Mouse (Mus musculus): ENCODE data around the gene B4galt2. TPM values are rescaled to one million over a fixed set of nuclear protein-coding genes. Genes with fewer than 3 reads are reported as not detected.

B4galt2 gene
- polyA plus RNA-seq, 1 experiment = 2.4 TPM

DNA sequence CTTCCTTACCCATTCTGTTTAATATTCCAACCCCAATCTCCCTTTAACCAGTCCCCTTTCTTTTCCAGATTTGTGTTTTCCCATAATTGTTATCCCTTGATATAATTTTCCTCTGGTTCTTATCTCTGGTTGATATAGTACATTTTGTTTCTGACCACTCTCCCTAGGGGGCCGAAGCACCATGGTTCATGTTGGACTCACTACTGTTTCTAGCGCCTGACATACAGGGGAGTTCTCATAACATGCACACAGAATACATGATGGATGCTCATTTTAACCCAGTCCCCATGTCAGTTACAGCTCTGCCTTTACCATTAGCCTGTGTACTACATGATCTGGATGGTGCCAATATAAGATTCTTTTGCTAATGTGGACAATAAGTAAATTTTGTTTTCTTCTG is 4.6 kb upstream of the B4galt2 start:
- Histone ChIP-seq H3K27ac (ENCODE audit: control insufficient read depth, insufficient read depth, low read depth, low read length, poor library complexity) (no peak overlapping the region), H3K4me1 (ENCODE audit: control insufficient read depth, insufficient read depth, low read length) (peaks cover 2% of the 10 kb centered on the region; the same call in 1 of the 2 replicates), H3K4me3 (replicated peaks; ENCODE audit: control insufficient read depth, low read depth, low read length) (no peak overlapping the region)
- TF ChIP-seq POLR2A (IDR thresholded peaks at IDR 0.05; ENCODE audit: borderline replicate concordance, control insufficient read depth, low read depth, low read length) = no peak
- TF ChIP-seq CTCF (IDR thresholded peaks at IDR 0.05; ENCODE audit: control insufficient read depth, insufficient read depth, low read length) = no peak
- WGBS = 75% methylated on average over 2 of the region's 2 CpGs

DNA sequence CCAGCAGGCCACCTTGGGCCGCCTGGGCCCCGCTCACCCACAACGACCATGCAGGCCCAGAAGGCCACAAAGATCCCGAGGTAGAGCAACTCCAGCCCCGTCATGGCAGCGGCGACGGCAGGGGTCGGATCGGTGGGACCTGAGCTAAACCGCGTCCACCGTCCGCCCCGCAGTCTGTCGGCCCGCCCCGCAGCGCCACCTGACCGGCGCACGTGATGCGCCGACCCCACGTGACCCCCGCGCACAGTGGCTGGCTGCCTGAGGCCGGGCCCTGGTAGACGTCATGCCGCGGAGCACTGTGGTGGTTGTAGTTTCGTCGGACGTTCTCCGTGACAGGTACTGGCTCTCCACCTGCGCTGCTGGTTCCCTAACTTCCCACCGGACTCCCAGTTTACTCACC is 3.8 kb upstream of the B4galt2 start, which contains the start of gene Atp6v0b:
Atp6v0b (minus strand) TSS at position 201 of the 400 bp plus-strand sequence.
- WGBS = under 1% methylated on average over 37 of the region's 37 CpGs
- H3K4me1 ChIP-seq (ENCODE audit: control insufficient read depth, insufficient read depth, low read length) = peaks cover 2% of the 10 kb centered on the region; the same call in 1 of the 2 replicates
- TF ChIP-seq CTCF (IDR thresholded peaks at IDR 0.05; ENCODE audit: control insufficient read depth, insufficient read depth, low read length) = no peak
- peak; percentile 80; the same call in 1 of the 2 replicates for TF ChIP-seq POLR2A (IDR thresholded peaks at IDR 0.05; ENCODE audit: borderline replicate concordance, control insufficient read depth, low read depth, low read length)

DNA sequence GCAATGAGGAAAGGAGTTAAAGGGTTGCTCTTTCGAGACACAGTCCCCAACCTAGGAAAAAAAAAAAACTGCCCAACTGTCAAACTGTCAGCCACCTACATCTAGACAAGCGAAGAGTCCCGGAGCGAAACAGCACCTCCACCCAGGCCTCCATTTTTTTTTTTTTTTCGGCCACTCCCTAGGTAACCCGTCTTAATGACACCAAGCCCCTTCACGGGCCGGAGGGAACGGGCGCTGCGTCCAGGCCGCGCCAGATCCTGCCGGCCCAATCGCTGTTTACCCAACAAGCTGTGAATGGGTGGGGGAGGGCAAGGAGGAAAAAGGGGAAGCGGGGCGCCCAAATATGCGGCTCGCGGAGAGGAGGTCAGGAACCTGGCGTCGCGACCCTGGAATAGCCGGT is 3.4 kb upstream of the B4galt2 start:
- peak overlapping the region; percentile 93 for H3K27ac ChIP-seq (ENCODE audit: control insufficient read depth, insufficient read depth, low read depth, low read length, poor library complexity)
- WGBS = under 1% methylated on average over 24 of the region's 24 CpGs
- peaks cover 2% of the 10 kb centered on the region; the same call in 1 of the 2 replicates for H3K4me1 ChIP-seq (ENCODE audit: control insufficient read depth, insufficient read depth, low read length)
- no peak for TF ChIP-seq POLR2A (IDR thresholded peaks at IDR 0.05; ENCODE audit: borderline replicate concordance, control insufficient read depth, low read depth, low read length)
- TF ChIP-seq CTCF (IDR thresholded peaks at IDR 0.05; ENCODE audit: control insufficient read depth, insufficient read depth, low read length) = no peak
- peak overlapping the region; percentile 91 for H3K4me3 ChIP-seq (replicated peaks; ENCODE audit: control insufficient read depth, low read depth, low read length)

More for the DNA sequence above, 3.8 kb upstream of the B4galt2 start, which contains the start of gene Atp6v0b:
- Histone ChIP-seq H3K27ac (ENCODE audit: control insufficient read depth, insufficient read depth, low read depth, low read length, poor library complexity) (peak within 1 kb of the TSS; percentile 93), H3K4me3 (replicated peaks; ENCODE audit: control insufficient read depth, low read depth, low read length) (peak within 1 kb of the TSS; percentile 91)

DNA sequence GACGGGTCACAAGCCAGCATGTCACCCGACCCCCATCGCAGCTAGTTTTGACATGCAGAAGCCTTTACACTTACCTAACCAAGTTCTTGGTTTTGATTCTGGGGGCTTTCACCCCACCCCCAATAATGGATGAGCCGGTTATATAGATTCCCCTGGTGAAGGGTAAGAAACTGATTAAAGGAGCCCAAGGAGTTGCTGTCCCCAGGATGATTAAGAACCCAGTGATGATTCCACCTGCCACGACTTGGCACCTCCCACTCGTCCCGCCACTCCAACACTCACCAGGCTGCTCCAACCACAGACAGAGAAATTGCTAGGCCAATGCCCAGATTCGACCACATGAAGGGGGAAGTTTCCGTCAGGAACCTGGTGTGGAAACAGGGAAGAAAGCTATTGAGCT is 2.7 kb upstream of the B4galt2 start:
- peaks cover 2% of the 10 kb centered on the region; the same call in 1 of the 2 replicates for H3K4me1 ChIP-seq (ENCODE audit: control insufficient read depth, insufficient read depth, low read length)
- 59% methylated on average over 9 of the region's 9 CpGs for WGBS
- TF ChIP-seq POLR2A (IDR thresholded peaks at IDR 0.05; ENCODE audit: borderline replicate concordance, control insufficient read depth, low read depth, low read length) (no peak), CTCF (IDR thresholded peaks at IDR 0.05; ENCODE audit: control insufficient read depth, insufficient read depth, low read length) (no peak)

DNA sequence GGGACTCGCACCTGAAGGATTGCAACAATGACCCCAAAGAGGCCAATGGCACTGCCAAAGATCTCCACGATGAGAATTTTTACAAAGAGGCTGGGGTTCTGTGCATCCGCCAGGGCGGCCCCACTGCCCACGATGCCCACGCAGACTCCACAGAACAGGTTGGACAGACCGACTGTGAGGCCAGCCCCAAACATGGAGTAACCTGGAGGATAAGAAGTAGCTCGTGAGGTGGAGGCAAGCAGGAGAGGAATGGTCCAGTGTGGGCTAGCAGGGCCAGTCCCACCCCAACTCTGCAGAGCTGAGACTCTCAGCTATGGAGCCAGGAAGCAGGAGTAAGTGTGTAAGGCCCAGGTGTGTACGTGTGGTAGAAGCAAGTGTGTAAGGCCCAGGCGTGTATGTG is 1.8 kb upstream of the B4galt2 start:
- TF ChIP-seq CTCF (IDR thresholded peaks at IDR 0.05; ENCODE audit: control insufficient read depth, insufficient read depth, low read length) (no peak), POLR2A (IDR thresholded peaks at IDR 0.05; ENCODE audit: borderline replicate concordance, control insufficient read depth, low read depth, low read length) (no peak)
- WGBS = 89% methylated on average over 10 of the region's 10 CpGs
- Histone ChIP-seq H3K4me1 (ENCODE audit: control insufficient read depth, insufficient read depth, low read length) (peaks cover 2% of the 10 kb centered on the region; the same call in 1 of the 2 replicates), H3K27ac (ENCODE audit: control insufficient read depth, insufficient read depth, low read depth, low read length, poor library complexity) (no peak overlapping the region), H3K4me3 (replicated peaks; ENCODE audit: control insufficient read depth, low read depth, low read length) (no peak overlapping the region)

More for the DNA sequence above, 2.7 kb upstream of the B4galt2 start:
- no peak overlapping the region for H3K27ac ChIP-seq (ENCODE audit: control insufficient read depth, insufficient read depth, low read depth, low read length, poor library complexity)
- H3K4me3 ChIP-seq (replicated peaks; ENCODE audit: control insufficient read depth, low read depth, low read length) = peak overlapping the region; percentile 91

DNA sequence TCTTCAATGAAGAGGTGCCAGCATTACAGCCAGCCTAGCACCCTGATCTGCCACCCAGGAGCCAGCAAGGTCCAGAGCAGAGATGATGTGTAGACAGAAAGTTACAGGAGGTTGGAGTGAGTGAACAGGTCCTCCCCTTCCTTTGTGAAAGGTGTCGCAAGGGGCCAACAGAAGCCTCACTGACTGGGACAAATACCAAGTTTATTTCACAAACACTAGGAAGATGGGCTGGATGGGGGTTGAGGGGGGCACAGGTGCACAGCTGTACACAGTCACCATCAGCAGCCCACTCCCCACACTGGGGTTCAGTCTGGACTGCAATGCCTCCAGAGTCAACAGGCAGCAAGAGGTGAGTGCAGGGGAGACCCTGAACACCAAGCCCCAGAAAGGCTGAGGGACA is 859 bp upstream of the B4galt2 start:
- TF ChIP-seq CTCF (IDR thresholded peaks at IDR 0.05; ENCODE audit: control insufficient read depth, insufficient read depth, low read length) (no peak), POLR2A (IDR thresholded peaks at IDR 0.05; ENCODE audit: borderline replicate concordance, control insufficient read depth, low read depth, low read length) (no peak)
- Histone ChIP-seq H3K4me1 (ENCODE audit: control insufficient read depth, insufficient read depth, low read length) (peaks cover 2% of the 10 kb centered on the region; the same call in 1 of the 2 replicates), H3K4me3 (replicated peaks; ENCODE audit: control insufficient read depth, low read depth, low read length) (no peak overlapping the region), H3K27ac (ENCODE audit: control insufficient read depth, insufficient read depth, low read depth, low read length, poor library complexity) (no peak overlapping the region)
- WGBS = 60% methylated on average over 1 of the region's 1 CpGs

DNA sequence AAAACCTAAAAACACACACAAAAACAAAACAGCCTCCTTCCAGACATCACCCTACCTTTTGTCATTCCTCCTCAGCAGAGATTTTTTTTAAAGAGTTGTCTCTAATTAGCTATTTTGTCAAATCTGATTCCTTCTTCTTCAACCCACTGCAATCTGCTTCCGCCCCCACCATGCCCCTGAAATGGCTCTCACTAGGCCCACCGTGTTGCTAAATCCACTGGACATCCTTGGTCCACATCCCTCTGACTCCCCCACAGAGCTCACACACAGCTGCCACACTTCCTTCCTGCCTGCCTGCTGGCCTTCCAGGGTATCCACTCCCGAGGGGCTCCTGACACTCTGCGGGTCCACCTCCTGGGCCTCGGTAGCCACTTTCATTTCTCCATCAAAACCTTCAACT is 4.6 kb downstream of the B4galt2 start:
- TF ChIP-seq CTCF (IDR thresholded peaks at IDR 0.05; ENCODE audit: control insufficient read depth, insufficient read depth, low read length) (no peak), POLR2A (IDR thresholded peaks at IDR 0.05; ENCODE audit: borderline replicate concordance, control insufficient read depth, low read depth, low read length) (no peak)
- Histone ChIP-seq H3K4me3 (replicated peaks; ENCODE audit: control insufficient read depth, low read depth, low read length) (no peak overlapping the region), H3K27ac (ENCODE audit: control insufficient read depth, insufficient read depth, low read depth, low read length, poor library complexity) (no peak overlapping the region), H3K4me1 (ENCODE audit: control insufficient read depth, insufficient read depth, low read length) (no peaks in the 10 kb centered on the region; the same call in 1 of the 2 replicates)
- 48% methylated on average over 5 of the region's 5 CpGs for WGBS

DNA sequence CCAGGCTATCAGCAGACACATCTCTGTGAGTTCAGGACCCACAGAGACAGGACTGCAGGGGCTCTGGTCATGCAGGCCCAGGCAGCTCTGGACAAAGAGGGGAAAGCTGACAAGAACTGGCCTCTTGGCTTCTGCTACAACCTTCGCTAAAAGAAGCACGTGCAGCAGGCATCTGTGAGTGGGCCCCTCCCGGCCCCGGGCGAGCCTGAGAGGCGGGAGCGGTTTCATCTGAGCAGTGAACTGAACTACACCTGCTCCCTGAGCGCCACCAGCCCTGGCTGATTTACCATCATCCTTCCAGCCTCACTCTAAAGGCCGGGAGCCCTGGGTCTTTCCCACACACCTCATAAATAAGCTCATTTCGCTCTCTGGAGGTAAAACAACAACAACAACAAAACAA is 5.0 kb downstream of the B4galt2 start:
- no peak for TF ChIP-seq POLR2A (IDR thresholded peaks at IDR 0.05; ENCODE audit: borderline replicate concordance, control insufficient read depth, low read depth, low read length)
- no peak for TF ChIP-seq CTCF (IDR thresholded peaks at IDR 0.05; ENCODE audit: control insufficient read depth, insufficient read depth, low read length)
- 82% methylated on average over 10 of the region's 10 CpGs for WGBS
- no peak overlapping the region for H3K27ac ChIP-seq (ENCODE audit: control insufficient read depth, insufficient read depth, low read depth, low read length, poor library complexity)
- H3K4me1 ChIP-seq (ENCODE audit: control insufficient read depth, insufficient read depth, low read length) = no peaks in the 10 kb centered on the region
- no peak overlapping the region for H3K4me3 ChIP-seq (replicated peaks; ENCODE audit: control insufficient read depth, low read depth, low read length)

DNA sequence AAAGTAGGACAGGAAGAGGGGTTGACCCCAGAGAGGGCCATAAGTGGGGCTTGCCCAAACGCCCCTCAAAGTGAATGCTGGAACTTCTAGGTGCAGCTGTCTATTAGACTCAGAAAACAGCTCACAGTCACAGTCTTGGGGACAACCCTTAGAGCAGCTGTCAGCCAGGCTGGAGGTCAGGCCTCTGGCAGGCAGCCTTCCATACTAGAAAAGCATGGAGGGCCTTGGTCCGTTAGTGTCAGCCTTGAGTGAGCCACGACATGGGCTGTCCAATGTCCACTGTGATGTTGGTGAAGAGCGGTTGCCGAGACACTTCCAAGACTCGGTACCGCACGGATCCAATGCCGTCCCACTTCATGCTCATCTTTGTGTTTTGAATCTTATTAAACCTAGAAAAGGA is 9.7 kb downstream of the B4galt2 start:
- WGBS = 89% methylated on average over 9 of the region's 9 CpGs
- Histone ChIP-seq H3K27ac (ENCODE audit: control insufficient read depth, insufficient read depth, low read depth, low read length, poor library complexity) (no peak overlapping the region), H3K4me3 (replicated peaks; ENCODE audit: control insufficient read depth, low read depth, low read length) (no peak overlapping the region), H3K4me1 (ENCODE audit: control insufficient read depth, insufficient read depth, low read length) (no peaks in the 10 kb centered on the region)
- TF ChIP-seq POLR2A (IDR thresholded peaks at IDR 0.05; ENCODE audit: borderline replicate concordance, control insufficient read depth, low read depth, low read length) (no peak), CTCF (IDR thresholded peaks at IDR 0.05; ENCODE audit: control insufficient read depth, insufficient read depth, low read length) (no peak)

All from bone marrow, adult 2 months (tissue).